Mouse (Mus musculus): ENCODE measurements at regions not wholly inside any gene's neighbourhood (a gene's known extent, or its start where the extent isn't known, plus 50 kb on each side); places are given as distances from the start of the nearest gene placed in this dataset.

GRCm38 (mm10) chr11:52541210-52541609 lies 145.0 kb downstream of the 9530068E07Rik start:
- DNase-seq (ENCODE audit: low read depth, low spot score), result no peak

GRCm38 (mm10) chr11:52551451-52551850 lies 155.2 kb downstream of the 9530068E07Rik start:
- no peak for DNase-seq (ENCODE audit: low read depth, low spot score)

GRCm38 (mm10) chr11:52552860-52553259 lies 156.6 kb downstream of the 9530068E07Rik start:
- DNase-seq (ENCODE audit: low read depth, low spot score), result no peak

- no peak for DNase-seq (ENCODE audit: low read depth, low spot score)
Measured at GRCm38 (mm10) chr11:52557836-52558235, 161.6 kb downstream of the 9530068E07Rik start.

- DNase-seq (ENCODE audit: low read depth, low spot score), result no peak
Measured at GRCm38 (mm10) chr11:52558782-52559181, 162.6 kb downstream of the 9530068E07Rik start.

GRCm38 (mm10) chr11:52561281-52561680 lies 165.1 kb downstream of the 9530068E07Rik start:
- no peak for DNase-seq (ENCODE audit: low read depth, low spot score)

- no peak for DNase-seq (ENCODE audit: low read depth, low spot score)
Measured at GRCm38 (mm10) chr11:52565457-52565856, 169.2 kb downstream of the 9530068E07Rik start.

- no peak for DNase-seq (ENCODE audit: low read depth, low spot score)
Measured at GRCm38 (mm10) chr11:52566026-52566425, 169.8 kb downstream of the 9530068E07Rik start.

GRCm38 (mm10) chr11:52567945-52568687 lies 171.9 kb downstream of the 9530068E07Rik start:
- peak; percentile 48 for DNase-seq (ENCODE audit: low read depth, low spot score)

GRCm38 (mm10) chr11:52568794-52569193 lies 172.6 kb downstream of the 9530068E07Rik start:
- no peak for DNase-seq (ENCODE audit: low read depth, low spot score)

GRCm38 (mm10) chr11:52569759-52570158 lies 173.5 kb downstream of the 9530068E07Rik start:
- DNase-seq (ENCODE audit: low read depth, low spot score), result no peak

- no peak for DNase-seq (ENCODE audit: low read depth, low spot score)
Measured at GRCm38 (mm10) chr11:52578471-52578870, 182.2 kb downstream of the 9530068E07Rik start.

GRCm38 (mm10) chr11:52579764-52580377 lies 183.6 kb downstream of the 9530068E07Rik start:
- no peak for DNase-seq (ENCODE audit: low read depth, low spot score)

GRCm38 (mm10) chr11:52591596-52592180 lies 172.7 kb upstream of the Fstl4 start:
- DNase-seq (ENCODE audit: low read depth, low spot score), result no peak

- DNase-seq (ENCODE audit: low read depth, low spot score), result peak; percentile 61
Measured at GRCm38 (mm10) chr11:52594092-52594491, 170.3 kb upstream of the Fstl4 start.

- DNase-seq (ENCODE audit: low read depth, low spot score), result no peak
Measured at GRCm38 (mm10) chr11:52601196-52601595, 163.2 kb upstream of the Fstl4 start.

GRCm38 (mm10) chr11:52602061-52602561 lies 162.3 kb upstream of the Fstl4 start:
- DNase-seq (ENCODE audit: low read depth, low spot score), result no peak

- no peak for DNase-seq (ENCODE audit: low read depth, low spot score)
Measured at GRCm38 (mm10) chr11:52602796-52603195, 161.6 kb upstream of the Fstl4 start.

GRCm38 (mm10) chr11:52610681-52611165 lies 153.7 kb upstream of the Fstl4 start:
- DNase-seq (ENCODE audit: low read depth, low spot score), result no peak

GRCm38 (mm10) chr11:52615622-52616021 lies 148.8 kb upstream of the Fstl4 start:
- no peak for DNase-seq (ENCODE audit: low read depth, low spot score)

- no peak for DNase-seq (ENCODE audit: low read depth, low spot score)
Measured at GRCm38 (mm10) chr11:52618646-52619045, 145.8 kb upstream of the Fstl4 start.

- DNase-seq (ENCODE audit: low read depth, low spot score), result no peak
Measured at GRCm38 (mm10) chr11:52622861-52623260, 141.6 kb upstream of the Fstl4 start.

Data from forelimb bud, embryonic 11.5 days (tissue).